Mouse (Mus musculus): Measurements from ENCODE around the gene Shisa6.

DNA sequence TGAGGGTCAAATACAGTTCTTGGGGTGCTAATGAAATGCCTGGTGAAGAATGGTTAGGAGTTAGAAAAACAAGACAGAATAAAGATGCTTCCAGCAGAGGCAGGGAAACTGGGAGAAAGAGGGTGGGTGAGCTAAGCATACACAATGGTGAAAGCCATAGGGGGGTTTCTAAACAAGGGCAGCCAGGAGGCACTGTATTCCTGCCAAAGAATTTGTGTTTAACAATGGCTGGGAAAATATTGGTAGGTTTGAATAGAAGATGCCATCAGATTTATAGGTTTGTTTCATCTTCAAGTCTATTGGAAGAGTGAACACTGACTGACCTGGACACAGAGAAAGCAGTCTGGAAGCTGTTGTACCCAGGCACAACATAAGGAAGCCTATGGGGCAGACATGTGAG, 2.4 kb upstream of the Shisa6 start:
- TF ChIP-seq CTCF (IDR thresholded peaks at IDR 0.05; ENCODE audit: control insufficient read depth, insufficient read depth, low read length) (no peak), POLR2A (IDR thresholded peaks at IDR 0.05; ENCODE audit: borderline replicate concordance, control insufficient read depth, low read depth, low read length) (no peak)
